ENCODE assay signal across 22 mouse cellular contexts in genomic region chr13:30083949-30084348, GRCm38 (mm10). TPM values are rescaled to one million over a fixed set of nuclear protein-coding genes. Genes with fewer than 3 reads are reported as not detected.
DNase-seq lines count a peak whose midpoint lies in the region; ATAC-seq lines count a peak whose summit lies in the region.
"Had no signal": no experiment of that assay in that cellular context is flagged by ENCODE, and none has a peak within 500 bp of the region (broad histone marks: within the 10 kb centered on the region; RNA-seq: fewer than 3 reads in every experiment).

No protein-coding gene starts in this region.

- H3K27me3 ChIP-seq in heart, embryonic 13.5 days (replicated peaks) = no peaks in the 10 kb centered on the region
- 0 out of 2 replicates have a peak, but pooled peaks cover 7% of the 10 kb centered on the region for H3K27me3 ChIP-seq in liver, embryonic 13.5 days
- H3K27me3 ChIP-seq in midbrain, embryonic 15.5 days (replicated peaks) = no peaks in the 10 kb centered on the region
- no peaks in the 10 kb centered on the region for H3K27me3 ChIP-seq in midbrain, embryonic 13.5 days
- H3K27me3 ChIP-seq: intestine, embryonic 15.5 days; kidney, embryonic 15.5 days; limb, embryonic 15.5 days; neural tube, embryonic 13.5 days had no signal

- no peak overlapping the region for H3K9ac ChIP-seq in heart, embryonic 13.5 days
- H3K9ac ChIP-seq in liver, embryonic 13.5 days = peak overlapping the region; percentile 53
- no peak overlapping the region for H3K9ac ChIP-seq in midbrain, embryonic 15.5 days
- no peak overlapping the region for H3K9ac ChIP-seq in midbrain, embryonic 13.5 days (replicated peaks)
- H3K9ac ChIP-seq: forebrain, postnatal 0 days; hindbrain, embryonic 14.5 days; intestine, embryonic 15.5 days; kidney, embryonic 15.5 days; limb, embryonic 15.5 days; neural tube, embryonic 13.5 days had no signal

- peak overlapping the region; percentile 53 for H3K4me2 ChIP-seq in heart, embryonic 13.5 days
- H3K4me2 ChIP-seq in liver, embryonic 13.5 days = peak overlapping the region; percentile 62
- H3K4me2 ChIP-seq in midbrain, embryonic 15.5 days = no peak overlapping the region
- H3K4me2 ChIP-seq in midbrain, embryonic 13.5 days (replicated peaks) = no peak overlapping the region
- H3K4me2 ChIP-seq: hindbrain, embryonic 14.5 days; intestine, embryonic 15.5 days; kidney, embryonic 15.5 days; limb, embryonic 15.5 days; neural tube, embryonic 13.5 days had no signal

- H3K27ac ChIP-seq in heart, embryonic 13.5 days (replicated peaks) = peak overlapping the region; percentile 51
- H3K27ac ChIP-seq in liver, embryonic 13.5 days = peak overlapping the region; percentile 88
- no peak overlapping the region for H3K27ac ChIP-seq in midbrain, embryonic 15.5 days
- H3K27ac ChIP-seq in midbrain, embryonic 13.5 days = no peak overlapping the region
- H3K27ac ChIP-seq: hindbrain, embryonic 14.5 days; intestine, embryonic 15.5 days; kidney, embryonic 15.5 days; limb, embryonic 15.5 days; midbrain, embryonic 10.5 days; neural tube, embryonic 13.5 days had no signal

- H3K9me3 ChIP-seq in heart, embryonic 13.5 days = no peaks in the 10 kb centered on the region
- H3K9me3 ChIP-seq in liver, embryonic 13.5 days (replicated peaks) = no peaks in the 10 kb centered on the region
- H3K9me3 ChIP-seq in midbrain, embryonic 15.5 days = no peaks in the 10 kb centered on the region
- H3K9me3 ChIP-seq in midbrain, embryonic 13.5 days = 0 out of 2 replicates have a peak, but pooled peaks cover 1% of the 10 kb centered on the region
- H3K9me3 ChIP-seq: embryonic facial prominence, embryonic 10.5 days; intestine, embryonic 15.5 days; kidney, embryonic 15.5 days; limb, embryonic 15.5 days; midbrain, embryonic 10.5 days had no signal

- H3K4me3 ChIP-seq in heart, embryonic 13.5 days = no peak overlapping the region
- peak overlapping the region; percentile 19 for H3K4me3 ChIP-seq in liver, embryonic 13.5 days (replicated peaks)
- no peak overlapping the region for H3K4me3 ChIP-seq in midbrain, embryonic 15.5 days
- H3K4me3 ChIP-seq in midbrain, embryonic 13.5 days (replicated peaks) = no peak overlapping the region
- H3K4me3 ChIP-seq: embryonic facial prominence, embryonic 10.5 days; intestine, embryonic 15.5 days; kidney, embryonic 15.5 days; limb, embryonic 15.5 days; midbrain, embryonic 10.5 days; neural tube, embryonic 13.5 days had no signal

- 0 out of 2 replicates have a peak, but pooled peaks have one; percentile 31 for ATAC-seq in heart, embryonic 13.5 days (ENCODE audit: extremely low read depth, insufficient number of reproducible peaks, low FRiP score, low TSS enrichment)
- peak; percentile 96 for ATAC-seq in liver, embryonic 13.5 days (ENCODE audit: low read depth)
- ATAC-seq in midbrain, embryonic 15.5 days (replicated peaks) = no peak
- no peak for ATAC-seq in midbrain, embryonic 13.5 days
- ATAC-seq: forebrain, postnatal 0 days; intestine, embryonic 15.5 days had no signal

- peaks cover 12% of the 10 kb centered on the region for H3K4me1 ChIP-seq in heart, embryonic 13.5 days
- peaks cover 11% of the 10 kb centered on the region for H3K4me1 ChIP-seq in liver, embryonic 13.5 days (replicated peaks)
- peaks cover 10% of the 10 kb centered on the region; the same call in 1 of the 2 replicates for H3K4me1 ChIP-seq in midbrain, embryonic 15.5 days
- H3K4me1 ChIP-seq in midbrain, embryonic 13.5 days (replicated peaks) = peaks cover 5% of the 10 kb centered on the region; the same call in 1 of the 2 replicates
- H3K4me1 ChIP-seq: limb, embryonic 15.5 days had no signal

- no peak for DNase-seq in heart, adult 11 months
- peak; percentile 60 for DNase-seq in 416B (ENCODE audit: low read depth)
- peak; percentile 71 for DNase-seq in c-Kit-positive CD71-positive TER-119-positive erythroid progenitor cells, embryonic 14.5 days (ENCODE audit: low spot score)
- peak; percentile 64 for DNase-seq in liver, embryonic 13.5 days
- no peak for DNase-seq in left cerebral cortex, adult 18-20 months (ENCODE audit: low spot score in 2 of 2)
- DNase-seq: adrenal gland, postnatal 36 days; B cell, adult 2 months; gastrocnemius, adult 2 months; lung, postnatal 10 days; right cerebral cortex, postnatal 4 days; thymus, adult 2 months had no signal

- no peaks in the 10 kb centered on the region for H3K36me3 ChIP-seq in heart, embryonic 13.5 days
- no peaks in the 10 kb centered on the region for H3K36me3 ChIP-seq in liver, embryonic 13.5 days
- H3K36me3 ChIP-seq in midbrain, embryonic 15.5 days (replicated peaks) = no peaks in the 10 kb centered on the region
- H3K36me3 ChIP-seq in midbrain, embryonic 13.5 days = no peaks in the 10 kb centered on the region
- H3K36me3 ChIP-seq: embryonic facial prominence, embryonic 10.5 days; intestine, embryonic 15.5 days; kidney, embryonic 15.5 days; limb, embryonic 15.5 days; midbrain, embryonic 10.5 days; neural tube, embryonic 13.5 days had no signal

- WGBS in heart, embryonic 13.5 days = 8% methylated on average over 6 of the region's 6 CpGs
- WGBS in liver, embryonic 13.5 days (ENCODE audit: insufficient replicate concordance) = 21% methylated on average over 6 of the region's 6 CpGs
- 90% methylated on average over 6 of the region's 6 CpGs for WGBS in midbrain, embryonic 15.5 days
- 91% methylated on average over 6 of the region's 6 CpGs for WGBS in midbrain, embryonic 13.5 days

RNA-seq across cellular contexts. Expression of gene Mboat1, which starts 52.3 kb away (rescaled TPM):
- 2.7 and 3.3 TPM in 2 replicates for polyA plus RNA-seq in heart, embryonic 13.5 days (2015; fragmentation: Nextera tagmentation; extraction: Ambion mirVana)
- polyA plus RNA-seq in liver, embryonic 13.5 days (2015; fragmentation: Nextera tagmentation; extraction: Ambion mirVana) = 1.7 and 2.3 TPM in 2 replicates
- polyA plus RNA-seq in midbrain, embryonic 15.5 days (2015; fragmentation: Nextera tagmentation; extraction: Ambion mirVana) = 2.5 and 2.7 TPM in 2 replicates
- total RNA-seq in left cerebral cortex, adult 18-20 months (2021) = 1 to 10 TPM; 1.2 to 1.6 TPM
- 3.0 and 3.4 TPM in 2 replicates for polyA plus RNA-seq in midbrain, embryonic 13.5 days (2015; fragmentation: Nextera tagmentation; extraction: Ambion mirVana)

Comparison
In these comparisons a context has a peak if more than half of its experiments do, and no peak if none do; other contexts are left out.
1. ATAC-seq: peak in heart, embryonic 13.5 days (single experiment) and liver, embryonic 13.5 days (single experiment); none in midbrain, embryonic 15.5 days (single experiment) and midbrain, embryonic 13.5 days (single experiment).
2. H3K27ac ChIP-seq: peak in heart, embryonic 13.5 days (single experiment) and liver, embryonic 13.5 days (single experiment); none in midbrain, embryonic 15.5 days (single experiment) and midbrain, embryonic 13.5 days (single experiment).
3. H3K4me2 ChIP-seq: peak in heart, embryonic 13.5 days (single experiment) and liver, embryonic 13.5 days (single experiment); none in midbrain, embryonic 15.5 days (single experiment) and midbrain, embryonic 13.5 days (single experiment).
4. DNase-seq: peak in 416B (single experiment), c-Kit-positive CD71-positive TER-119-positive erythroid progenitor cells, embryonic 14.5 days (single experiment) and liver, embryonic 13.5 days (single experiment); none in heart, adult 11 months (single experiment) and left cerebral cortex, adult 18-20 months (0 of 2).